Comparison of ENCODE assay signal across 26 mouse cellular contexts in genomic region chr2:66140246-66140645, GRCm38 (mm10). TPM values are rescaled to one million over a fixed set of nuclear protein-coding genes. Genes with fewer than 3 reads are reported as not detected.
DNase-seq lines count a peak whose midpoint lies in the region; ATAC-seq and TF ChIP-seq lines count a peak whose summit lies in the region.
"Had no signal": no experiment of that assay in that cellular context is flagged by ENCODE, and none has a peak within 500 bp of the region (broad histone marks: within the 10 kb centered on the region; RNA-seq: fewer than 3 reads in every experiment).

No protein-coding gene starts in this region.

- H3K9ac ChIP-seq in neural tube, embryonic 11.5 days (ENCODE audit: low read length) = no peak overlapping the region
- H3K9ac ChIP-seq in embryonic facial prominence, embryonic 13.5 days = no peak overlapping the region
- H3K9ac ChIP-seq: heart, embryonic 15.5 days; hindbrain, embryonic 14.5 days; kidney, embryonic 15.5 days; midbrain, embryonic 15.5 days; neural tube, embryonic 13.5 days had no signal

- H3K9me3 ChIP-seq in neural tube, embryonic 11.5 days (ENCODE audit: control insufficient read depth, low read length) = no peaks in the 10 kb centered on the region
- H3K9me3 ChIP-seq in embryonic facial prominence, embryonic 13.5 days = no peaks in the 10 kb centered on the region
- H3K9me3 ChIP-seq: heart, embryonic 10.5 days; heart, embryonic 15.5 days; kidney, embryonic 15.5 days; midbrain, embryonic 10.5 days; midbrain, embryonic 15.5 days; neural tube, embryonic 13.5 days had no signal

- no peaks in the 10 kb centered on the region for H3K4me1 ChIP-seq in neural tube, embryonic 11.5 days (ENCODE audit: control insufficient read depth, insufficient read depth, low read length)
- peaks cover 7% of the 10 kb centered on the region for H3K4me1 ChIP-seq in embryonic facial prominence, embryonic 13.5 days
- H3K4me1 ChIP-seq: heart, embryonic 10.5 days; heart, embryonic 15.5 days; midbrain, embryonic 10.5 days; midbrain, embryonic 15.5 days; neural tube, embryonic 13.5 days had no signal

- no peak for ATAC-seq in neural tube, embryonic 11.5 days (ENCODE audit: insufficient read depth, low FRiP score, low TSS enrichment)
- ATAC-seq in embryonic facial prominence, embryonic 13.5 days (ENCODE audit: insufficient number of reproducible peaks, insufficient read depth, low FRiP score, low TSS enrichment, low read depth) = no peak
- ATAC-seq: forebrain, embryonic 14.5 days; midbrain, embryonic 15.5 days had no signal

- no peak overlapping the region for H3K4me2 ChIP-seq in neural tube, embryonic 11.5 days (ENCODE audit: low read depth)
- H3K4me2 ChIP-seq in embryonic facial prominence, embryonic 13.5 days = no peak overlapping the region
- H3K4me2 ChIP-seq: heart, embryonic 15.5 days; hindbrain, embryonic 14.5 days; kidney, embryonic 15.5 days; liver, embryonic 11.5 days; midbrain, embryonic 15.5 days; neural tube, embryonic 13.5 days had no signal

- H3K27ac ChIP-seq in layer of hippocampus, adult 2 months = peak overlapping the region; percentile 78
- no peak overlapping the region for H3K27ac ChIP-seq in neural tube, embryonic 11.5 days (ENCODE audit: low read depth, low read length)
- H3K27ac ChIP-seq in embryonic facial prominence, embryonic 13.5 days = 0 out of 2 replicates have a peak overlapping the region, but pooled peaks have one; percentile 9
- H3K27ac ChIP-seq: heart, embryonic 10.5 days; heart, embryonic 15.5 days; hindbrain, embryonic 14.5 days; kidney, embryonic 15.5 days; midbrain, embryonic 10.5 days; midbrain, embryonic 15.5 days; neural tube, embryonic 13.5 days had no signal

- 72% methylated on average over 4 of the region's 4 CpGs for WGBS in neural tube, embryonic 11.5 days
- WGBS in embryonic facial prominence, embryonic 13.5 days = 23% methylated on average over 4 of the region's 4 CpGs

- no peak for TF ChIP-seq CTCF in layer of hippocampus, adult 2 months (conservative IDR thresholded peaks at IDR 0.05)

- no peak for DNase-seq in layer of hippocampus, adult 2 months (ENCODE audit: low spot score in 2 of 2)
- DNase-seq in layer of hippocampus, postnatal 25 days (ENCODE audit: extremely low spot score in 1 of 2, low spot score in 1 of 2) = no peak
- peak; percentile 14 for DNase-seq in neural tube, embryonic 11.5 days (ENCODE audit: low spot score)
- DNase-seq in neural tube, embryonic 10.5 days (ENCODE audit: extremely low spot score, low spot score) = no peak
- DNase-seq in right cerebral cortex, adult 2 months (ENCODE audit: low spot score in 2 of 2) = no peak
- DNase-seq in natural killer cell, adult 2 months (ENCODE audit: low spot score in 2 of 2) = no peak
- DNase-seq: adrenal gland, postnatal 25 days; B cell, adult 2 months; cerebellum, adult 18-20 months; cerebellum, postnatal 14 days; gastrocnemius, postnatal 14 days; heart, postnatal 4 days; kidney, adult 18-20 months; kidney, postnatal 25 days; lung, postnatal 10 days; thymus, postnatal 4 days had no signal

- no peaks in the 10 kb centered on the region for H3K36me3 ChIP-seq in neural tube, embryonic 11.5 days (ENCODE audit: control insufficient read depth, insufficient read depth, low read length)
- H3K36me3 ChIP-seq in embryonic facial prominence, embryonic 13.5 days = no peaks in the 10 kb centered on the region
- H3K36me3 ChIP-seq: heart, embryonic 10.5 days; heart, embryonic 15.5 days; kidney, embryonic 15.5 days; midbrain, embryonic 10.5 days; midbrain, embryonic 15.5 days; neural tube, embryonic 13.5 days had no signal

- no peaks in the 10 kb centered on the region for H3K27me3 ChIP-seq in neural tube, embryonic 11.5 days (ENCODE audit: control insufficient read depth, insufficient read depth, low read length)
- H3K27me3 ChIP-seq in embryonic facial prominence, embryonic 13.5 days = no peaks in the 10 kb centered on the region
- H3K27me3 ChIP-seq: heart, embryonic 15.5 days; kidney, embryonic 15.5 days; midbrain, embryonic 15.5 days; neural tube, embryonic 13.5 days had no signal

- H3K4me3 ChIP-seq in layer of hippocampus, adult 2 months = no peak overlapping the region
- no peak overlapping the region for H3K4me3 ChIP-seq in neural tube, embryonic 11.5 days (ENCODE audit: low read depth, low read length)
- no peak overlapping the region for H3K4me3 ChIP-seq in embryonic facial prominence, embryonic 13.5 days
- H3K4me3 ChIP-seq: heart, embryonic 10.5 days; heart, embryonic 15.5 days; kidney, embryonic 15.5 days; midbrain, embryonic 10.5 days; midbrain, embryonic 15.5 days; neural tube, embryonic 13.5 days had no signal

RNA-seq across cellular contexts. Expression of gene Galnt3, which starts 15.5 kb away (rescaled TPM):
- 1 to 10 TPM; 5.2 to 5.9 TPM for total RNA-seq in layer of hippocampus, adult 2 months (2021)
- 1 to 10 TPM; 4.3 to 7.8 TPM for total RNA-seq in layer of hippocampus, postnatal 25 days (2021)
- 0.34 and 0.45 TPM in 2 replicates for polyA plus RNA-seq in neural tube, embryonic 11.5 days (2014; fragmentation: Nextera tagmentation; extraction: Ambion mirVana)
- polyA plus RNA-seq in embryonic facial prominence, embryonic 13.5 days (2015; fragmentation: Nextera tagmentation; extraction: Ambion mirVana) = 2.9 and 5.2 TPM in 2 replicates
- total RNA-seq: gastrocnemius, postnatal 14 days; heart, postnatal 4 days had no signal
